Mouse (Mus musculus) spleen, postnatal 4 days (tissue): Measurements from ENCODE around the gene C2cd2l.
"Not testable (repeated sequence)": the region's sequence is repeated elsewhere in the genome, so short reads cannot be mapped to it uniquely, and the experiment has no call there.

Source experiments
- DNase-seq, 2 experiments: peaks; one replicate each; pipeline ENCODE4 v3.0.0; 2022; ENCODE audit warnings: low spot score in 2 of 2

C2cd2l gene

DNA sequence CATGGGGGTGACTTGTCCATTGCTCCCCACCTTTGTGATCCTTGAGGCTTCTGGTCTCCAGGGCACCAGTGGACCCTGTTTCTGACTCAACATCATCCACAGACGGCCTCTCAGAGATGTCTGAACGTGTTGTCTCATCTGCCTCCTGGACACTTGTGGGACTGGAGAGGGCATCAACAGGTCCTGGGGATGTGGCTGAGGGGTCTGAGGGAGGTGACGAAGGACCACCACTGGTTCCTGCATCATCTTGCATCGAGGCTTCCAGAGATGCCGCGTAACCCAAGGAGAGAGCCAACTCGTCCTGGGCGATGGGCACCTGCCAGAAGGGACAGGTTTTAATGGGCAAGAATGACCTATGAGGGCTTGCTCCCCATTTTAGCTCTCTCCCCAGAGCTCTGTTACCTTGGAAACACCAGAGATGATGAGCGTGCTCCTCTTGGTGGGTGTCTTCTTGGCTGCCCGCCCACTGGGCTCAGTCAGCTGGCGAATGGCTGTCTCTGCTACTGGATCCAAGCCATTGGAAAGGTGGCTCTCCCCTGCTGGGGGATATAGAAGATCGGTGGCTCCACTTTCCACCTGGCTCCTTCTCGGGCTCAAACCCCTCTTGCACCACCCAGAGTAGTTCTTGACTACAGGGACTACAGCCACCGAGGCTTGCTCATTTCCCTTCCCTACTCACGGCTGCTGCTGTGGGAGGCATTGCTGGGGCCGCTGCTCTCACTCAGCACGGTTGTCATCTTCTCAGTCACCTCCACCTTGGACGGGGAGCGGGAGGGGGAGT, 6.4 kb downstream of the C2cd2l start:
- DNase-seq: no peak

- no peak for DNase-seq
Observed at GRCm38 (mm10) chr9:44311136-44312134, 8.7 kb downstream of the C2cd2l start.

DNA sequence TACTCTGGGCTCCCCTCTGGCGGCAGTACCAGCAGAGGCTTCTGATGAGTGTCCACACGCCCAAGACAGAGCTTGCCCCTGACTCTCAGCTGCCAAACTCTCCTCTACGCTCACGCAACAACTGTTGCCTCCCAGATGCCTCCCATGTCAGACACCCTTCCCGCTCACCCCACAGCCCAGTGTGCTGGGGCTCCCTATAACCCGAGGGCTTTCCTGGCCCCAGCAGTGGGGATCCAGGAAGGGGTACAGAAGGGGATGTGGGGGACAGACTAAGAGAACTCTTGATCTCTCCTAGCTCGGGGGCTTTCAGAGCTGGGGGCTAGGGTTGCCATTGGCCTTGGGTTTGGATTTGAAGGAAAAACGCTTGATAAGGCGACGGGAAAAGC, 9.3 kb downstream of the C2cd2l start:
- DNase-seq: no peak

DNA sequence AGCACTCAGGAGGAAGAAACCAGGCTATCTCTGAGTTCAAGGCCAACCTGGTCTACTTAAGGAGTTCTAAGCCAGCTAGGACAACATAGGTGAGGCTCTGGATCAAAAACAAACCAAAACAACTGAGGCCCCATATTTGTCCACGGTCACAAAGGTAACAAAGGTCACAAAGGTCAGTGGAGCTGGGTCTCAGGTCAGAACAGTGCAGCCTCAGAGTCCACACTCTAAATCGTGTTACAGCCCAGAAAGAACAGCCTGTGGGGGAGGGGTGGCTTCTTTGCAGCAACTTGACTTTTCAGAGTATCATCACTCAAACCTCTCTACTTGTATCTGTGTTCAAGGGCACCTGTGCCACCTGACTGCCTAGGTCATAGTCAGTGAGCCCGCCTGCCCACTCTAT, 10.3 kb downstream of the C2cd2l start:
- no peak for DNase-seq

GRCm38 (mm10) chr9:44307248-44307647, 12.8 kb downstream of the C2cd2l start:
- DNase-seq: no peak

DNA sequence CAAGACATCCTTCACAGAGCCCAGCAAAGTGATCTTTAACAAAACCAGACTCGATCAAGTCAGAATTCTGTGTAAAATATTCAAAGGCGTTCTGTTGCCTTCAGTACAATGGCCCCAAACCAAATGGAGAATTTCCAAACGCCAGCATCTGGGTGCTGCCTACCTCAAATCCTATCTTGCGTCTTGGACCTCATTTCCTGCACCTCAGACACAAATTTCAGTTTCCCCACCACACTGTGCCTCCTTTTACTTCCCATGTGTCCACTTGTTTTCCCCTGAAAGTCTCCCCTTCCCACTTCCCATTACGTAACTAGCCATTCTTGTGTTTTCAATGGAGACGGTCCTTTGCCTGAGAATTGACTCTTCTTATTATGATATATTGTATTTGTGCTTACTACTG, 13.6 kb downstream of the C2cd2l start:
- no peak for DNase-seq

- peak; percentile 96 to 97 for DNase-seq
Observed at GRCm38 (mm10) chr9:44305466-44306079, 14.5 kb downstream of the C2cd2l start, which contains the start of gene Hinfp. Gene Hinfp (minus strand): TSS chr9:44305671.

DNA sequence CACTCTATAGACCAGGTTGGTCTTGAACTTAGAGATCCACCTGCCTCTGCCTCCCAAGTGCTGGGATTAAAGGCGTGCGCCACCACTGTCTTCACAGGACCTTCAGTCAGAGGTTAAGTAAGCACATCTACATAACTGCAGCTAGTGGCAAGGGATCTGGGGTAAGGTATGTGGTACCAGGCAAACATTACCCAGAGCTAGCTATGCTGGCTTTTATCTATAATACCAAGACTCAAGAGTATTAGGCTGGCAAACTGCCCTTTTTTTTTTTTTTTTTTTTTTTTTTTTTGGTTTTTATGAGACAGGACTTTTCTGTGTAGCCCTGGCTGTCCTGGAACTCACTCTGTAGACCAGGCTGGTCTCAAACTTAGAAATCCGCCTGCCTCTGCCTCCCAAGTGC, 20.1 kb downstream of the C2cd2l start:
- DNase-seq: not testable (repeated sequence)

DNA sequence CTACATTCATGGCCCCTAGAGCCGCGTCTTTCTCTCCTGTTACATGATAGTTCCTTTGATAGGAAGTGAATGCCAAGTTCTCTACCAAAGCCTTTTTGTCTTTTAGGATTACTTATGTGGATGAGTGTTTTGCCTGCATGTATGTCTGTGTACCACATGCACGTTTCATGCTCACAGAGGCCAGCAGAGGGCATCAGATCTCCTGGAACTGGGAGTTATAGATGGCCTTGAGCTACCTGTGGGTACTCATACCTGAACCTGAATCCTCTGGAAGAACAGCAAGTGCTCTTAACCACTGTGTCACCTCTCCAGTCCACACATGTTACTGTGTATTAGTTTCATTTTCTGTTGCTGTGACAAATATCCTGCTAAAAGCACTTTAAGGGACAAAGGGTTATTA, 27.6 kb downstream of the C2cd2l start:
- DNase-seq: peak in 1 of 2 experiments; percentile 63

DNA sequence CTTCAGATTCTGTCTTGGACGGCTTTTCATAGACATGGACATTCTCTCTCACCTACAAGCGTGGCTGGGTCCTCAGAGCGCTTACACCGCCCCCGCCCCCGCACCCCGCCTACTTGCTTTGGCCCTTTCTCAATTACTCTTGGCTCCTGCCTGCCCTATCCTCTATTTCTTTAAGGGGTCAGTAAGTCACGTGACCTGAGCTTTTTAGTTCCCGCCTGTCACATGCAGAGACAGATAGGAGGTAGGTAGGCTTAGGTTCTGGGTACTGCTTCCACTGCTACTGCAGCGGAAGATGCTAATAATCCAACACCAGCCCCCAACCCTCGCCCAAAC, 31.2 kb downstream of the C2cd2l start:
- no peak for DNase-seq

GRCm38 (mm10) chr9:44288076-44288958, 31.8 kb downstream of the C2cd2l start, which contains the start of gene Abcg4:
Gene Abcg4 (minus strand): TSS chr9:44288615.
- DNase-seq: peak; percentile 75 to 86

GRCm38 (mm10) chr9:44287401-44288075, 32.5 kb downstream of the C2cd2l start:
- peak; percentile 60 to 81 for DNase-seq

DNA sequence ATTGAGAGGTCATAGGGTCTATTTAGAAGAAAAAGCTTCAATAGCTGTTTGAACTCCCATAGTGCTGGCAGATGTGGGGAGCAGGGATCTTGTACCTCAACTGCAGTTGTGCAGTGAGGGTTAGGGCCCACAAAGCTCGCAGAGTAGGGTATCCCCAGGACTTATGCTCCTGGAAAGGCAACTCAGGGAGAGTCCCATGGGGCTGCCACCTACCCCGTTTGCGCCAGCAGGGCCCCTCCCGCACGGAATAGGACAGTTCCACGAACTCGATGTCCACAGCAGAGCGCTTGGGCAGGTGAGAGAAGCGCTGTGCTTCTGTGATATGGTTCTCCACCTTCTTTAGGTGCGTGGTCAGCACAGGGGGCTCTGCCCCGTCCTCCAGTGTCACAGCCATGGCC, 33.1 kb downstream of the C2cd2l start:
- DNase-seq: peak; percentile 40 to 77

DNA sequence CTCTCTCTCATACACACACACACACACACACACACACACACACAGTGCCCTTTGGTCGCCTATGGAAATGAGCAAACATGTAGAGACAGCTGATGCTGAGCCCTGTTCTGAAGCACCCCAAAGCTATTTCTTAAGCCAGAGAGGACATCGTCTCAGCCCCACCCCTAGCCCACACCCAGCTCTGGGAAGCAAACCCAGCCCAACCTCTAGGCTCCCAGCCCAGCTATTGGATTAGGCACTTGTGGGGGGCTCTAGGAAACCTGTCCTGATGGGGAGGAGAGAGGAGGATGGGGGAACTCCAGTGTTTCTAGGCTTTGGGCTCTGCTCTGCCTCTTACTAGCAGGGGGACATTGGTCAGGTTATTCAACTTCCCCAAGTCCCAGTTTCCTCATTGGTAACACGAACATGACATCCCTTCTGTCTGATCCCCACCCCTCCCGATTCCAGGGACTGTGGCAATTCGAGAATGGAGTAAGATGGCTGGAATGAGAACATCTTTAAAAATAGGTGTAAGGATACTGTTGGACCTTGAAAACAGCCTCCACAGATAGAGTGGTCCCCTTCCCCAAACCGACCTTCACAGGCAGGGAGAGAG, 33.7 kb downstream of the C2cd2l start:
- DNase-seq: peak; percentile 73 to 82

DNA sequence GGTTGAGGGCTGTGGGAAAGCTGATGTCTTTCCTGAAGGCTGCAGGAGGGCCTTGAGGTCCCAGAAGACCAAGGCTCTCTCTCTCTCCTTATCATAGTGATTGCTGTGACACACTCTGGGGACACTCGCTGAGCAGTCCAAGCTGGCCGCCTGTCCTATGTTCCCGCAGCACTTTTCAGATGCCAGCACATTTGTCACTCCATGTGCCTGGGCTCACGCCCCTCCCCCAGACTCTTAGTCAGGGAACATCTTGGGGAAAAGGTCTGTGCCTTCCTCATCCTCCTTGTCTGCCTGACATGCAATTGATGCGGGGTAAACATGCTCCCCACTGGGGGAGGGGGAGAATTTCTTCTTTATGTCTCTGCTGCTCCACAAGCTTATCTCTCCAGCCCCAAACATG, 36.9 kb downstream of the C2cd2l start:
- no peak for DNase-seq

DNA sequence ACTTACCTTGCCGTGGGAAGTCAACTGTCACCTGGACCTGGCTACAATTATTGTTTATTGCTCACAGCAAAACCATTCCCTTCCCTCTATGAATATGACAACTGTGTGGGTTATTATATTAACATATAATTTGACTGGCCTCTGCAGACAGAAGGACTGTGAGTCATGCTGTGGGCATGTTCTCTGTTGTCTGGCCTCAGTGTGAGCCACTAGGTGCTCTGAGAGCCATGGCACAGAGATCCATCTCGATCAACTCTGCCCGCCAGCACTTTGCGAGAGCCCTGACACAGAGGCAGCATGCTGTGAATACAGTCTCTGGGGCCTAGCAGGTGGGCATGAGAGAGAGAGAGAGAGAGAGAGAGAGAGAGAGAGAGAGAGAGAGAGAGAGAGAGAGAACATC, 50.1 kb downstream of the C2cd2l start:
- no peak for DNase-seq

DNA sequence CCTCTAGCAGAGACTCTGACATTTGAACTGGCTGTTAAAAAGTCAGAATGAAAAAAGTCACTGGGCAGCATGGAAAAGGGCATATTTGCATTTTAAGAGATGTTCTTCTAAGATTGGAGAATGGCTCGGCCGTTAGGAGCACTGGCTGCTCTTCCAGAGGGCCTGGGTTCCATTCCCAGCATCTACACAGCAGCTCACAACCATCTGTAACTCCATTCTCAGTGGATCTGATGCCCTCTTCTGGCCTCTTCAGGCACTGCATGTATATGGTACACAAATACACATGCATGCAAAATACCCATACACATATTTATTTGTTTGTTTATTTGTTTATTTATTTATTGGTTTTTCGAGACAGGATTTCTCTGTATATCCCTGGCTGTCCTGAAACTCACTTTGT, 51.0 kb downstream of the C2cd2l start:
- peak in 1 of 2 experiments; percentile 53 for DNase-seq

DNA sequence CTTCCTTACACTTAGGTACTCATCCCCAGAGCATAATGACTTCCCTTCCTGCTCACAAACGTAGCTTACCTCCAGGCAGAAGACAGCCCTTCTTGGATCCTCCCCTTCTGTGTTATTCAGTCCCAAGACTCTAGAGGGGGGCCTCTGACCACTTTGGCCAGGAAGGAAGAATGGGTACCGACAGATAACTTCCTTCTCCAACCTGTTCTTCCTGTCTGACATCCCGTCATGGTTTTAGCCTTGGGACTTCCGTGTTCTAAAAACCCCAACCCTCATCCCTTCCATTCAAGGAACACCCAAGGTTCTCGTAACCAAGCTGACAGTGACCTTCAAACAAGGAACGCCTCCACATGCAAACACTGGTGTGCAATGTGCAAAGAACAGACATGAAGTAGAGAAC, 51.7 kb downstream of the C2cd2l start, which contains the start of gene Nlrx1:
TSS of gene Nlrx1 (minus strand) at position 168 of the 400 bp plus-strand sequence.
- peak in 1 of 2 experiments; percentile 37 for DNase-seq

DNA sequence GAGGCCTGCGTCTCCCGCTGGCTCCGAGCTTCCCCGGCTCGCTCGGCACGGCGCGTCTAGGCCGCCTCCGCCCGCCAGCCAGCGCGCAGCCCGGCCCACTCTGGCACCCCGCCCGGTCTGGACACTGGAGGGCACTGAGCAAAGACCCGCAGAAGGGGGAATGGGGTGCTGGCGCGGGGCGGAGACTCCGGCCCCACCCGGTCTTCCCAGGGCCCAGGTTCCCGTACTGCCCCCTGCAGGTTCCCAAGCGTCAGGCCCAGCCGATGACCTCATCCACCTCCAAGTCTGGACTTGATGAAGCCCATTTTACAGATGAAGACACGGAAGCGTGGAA, 52.1 kb downstream of the C2cd2l start:
- peak; percentile 86 to 93 for DNase-seq
